Mouse (Mus musculus) lung, postnatal 0 days (tissue): ENCODE data around the gene Pik3c2b.

Experiments used
- CTCF ChIP-seq: IDR thresholded peaks from 2 replicates; pipeline ENCODE4 v1.5.1; 2016; ENCODE audit warnings: antibody characterized with exemption, mild to moderate bottlenecking
- EP300 ChIP-seq: IDR thresholded peaks from 2 replicates; pipeline ENCODE4 v1.6.1; 2016; ENCODE audit warnings: antibody characterized with exemption, mild to moderate bottlenecking, control low read depth

DNA sequence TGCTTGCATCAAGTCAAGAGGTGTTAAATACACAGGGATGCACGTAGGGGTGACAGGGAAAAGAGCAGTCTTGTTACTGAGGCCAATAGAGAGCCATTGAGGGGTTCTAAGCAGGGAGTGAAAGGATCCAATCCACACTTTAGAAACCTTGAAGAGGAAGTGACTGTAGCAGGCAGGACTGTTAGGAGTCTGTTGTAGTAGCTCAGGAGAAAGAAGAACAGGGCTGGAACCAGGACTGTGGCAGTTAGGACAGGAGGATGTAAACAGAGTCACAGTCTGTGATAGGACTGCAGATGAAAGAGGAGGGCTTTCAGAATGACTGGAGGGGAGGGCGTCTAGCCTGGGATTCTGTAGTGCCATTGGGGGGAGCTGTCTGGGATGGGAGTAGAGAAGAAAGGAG is 14.1 kb downstream of the Pik3c2b start:
- no peak for TF ChIP-seq CTCF
- no peak for TF ChIP-seq EP300
